Mouse (Mus musculus) layer of hippocampus, postnatal 25 days (tissue): ENCODE data around the gene 1810013L24Rik. TPM values are rescaled to one million over a fixed set of nuclear protein-coding genes. Genes with fewer than 3 reads are reported as not detected.
A peak's percentile ranks its signal among the peaks of the same experiment; 100 is the strongest.
"Not testable (repeated sequence)": the region's sequence is repeated elsewhere in the genome, so short reads cannot be mapped to it uniquely, and the experiment has no call there.

ENCODE experiments used
- DNase-seq, 2 experiments: peaks; one replicate each; pipeline ENCODE4 v3.0.0; 2022; ENCODE audit warnings: mixed read lengths in 2 of 2, low spot score in 1 of 2; ENCODE audit errors: extremely low spot score in 1 of 2
- total RNA-seq, 2 experiments: library from RNA; stranded (reverse); gene quantifications; 2 replicates each; pipeline ENCODE4 v1.2.3; 2021

Gene 1810013L24Rik
- total RNA-seq, 2 experiments from 2014 or later: 93.3 to 104 TPM

DNA sequence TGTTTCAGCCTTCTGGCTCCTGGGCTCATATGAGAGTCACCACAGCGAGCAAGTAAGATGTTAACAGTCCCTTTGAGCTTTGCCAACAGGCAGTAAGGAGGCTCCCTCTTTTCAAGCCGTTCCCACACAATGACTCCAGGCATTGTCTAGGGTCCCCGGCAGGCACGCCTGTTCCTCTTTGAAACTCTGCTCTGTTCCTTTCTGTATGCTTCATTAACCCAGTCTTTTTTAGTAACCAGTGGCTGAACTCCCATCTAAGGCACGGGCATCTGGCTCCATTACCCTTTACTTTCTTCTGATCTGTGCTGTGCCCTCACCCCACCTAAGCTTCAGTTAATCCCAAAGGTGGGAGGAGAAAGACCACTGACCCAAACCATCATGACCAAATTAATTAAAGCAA is 50.2 kb downstream of the 1810013L24Rik start:
- DNase-seq: no peak

DNA sequence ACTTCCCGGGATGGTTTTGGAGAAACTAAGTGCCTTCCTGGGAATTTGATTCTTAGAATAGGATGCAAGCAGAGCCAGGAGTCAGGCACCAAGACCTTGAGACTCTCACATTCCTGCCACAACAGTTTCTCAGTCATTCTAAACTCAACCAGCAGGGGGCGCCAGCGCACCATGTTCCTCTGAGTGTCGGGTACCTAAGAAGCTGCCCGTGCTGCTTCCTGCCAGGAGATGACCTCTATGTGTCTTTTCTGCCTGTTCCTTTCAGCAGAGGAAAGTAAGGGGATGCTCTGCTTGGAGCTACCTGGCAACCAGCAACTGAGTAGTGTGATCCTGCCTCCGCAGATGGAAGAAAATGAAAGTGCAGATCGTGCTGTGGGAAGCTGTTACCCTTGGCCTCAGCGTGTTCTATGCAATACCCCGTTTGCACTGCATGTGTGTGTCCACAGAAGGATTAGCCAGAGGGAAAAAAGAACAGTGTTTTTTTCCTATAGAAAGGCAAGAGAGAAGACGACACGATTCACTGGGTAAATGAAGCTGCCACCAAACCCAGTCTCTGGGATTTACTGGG is 53.9 kb downstream of the 1810013L24Rik start:
- DNase-seq: peak; percentile 96 to 100

DNA sequence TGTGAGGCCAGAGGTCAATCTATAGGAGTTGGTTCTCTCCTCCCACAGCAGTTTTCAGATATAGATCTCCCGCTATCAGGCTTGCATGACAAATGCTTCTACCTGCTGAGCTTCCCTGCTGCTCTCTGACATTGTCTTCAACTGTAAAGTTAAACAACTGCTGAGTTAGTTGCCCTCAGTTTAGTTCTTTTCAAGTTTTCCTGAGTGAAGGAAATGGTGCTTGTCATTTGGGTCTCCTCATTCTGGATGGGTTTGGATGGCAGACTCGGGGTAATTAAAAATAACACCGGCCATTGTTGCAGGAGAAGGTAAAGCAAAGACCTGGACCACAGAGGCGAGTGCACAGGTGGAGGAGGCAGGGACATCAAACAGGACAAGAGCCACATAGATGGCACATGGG is 64.3 kb downstream of the 1810013L24Rik start:
- DNase-seq: not testable (repeated sequence)

DNA sequence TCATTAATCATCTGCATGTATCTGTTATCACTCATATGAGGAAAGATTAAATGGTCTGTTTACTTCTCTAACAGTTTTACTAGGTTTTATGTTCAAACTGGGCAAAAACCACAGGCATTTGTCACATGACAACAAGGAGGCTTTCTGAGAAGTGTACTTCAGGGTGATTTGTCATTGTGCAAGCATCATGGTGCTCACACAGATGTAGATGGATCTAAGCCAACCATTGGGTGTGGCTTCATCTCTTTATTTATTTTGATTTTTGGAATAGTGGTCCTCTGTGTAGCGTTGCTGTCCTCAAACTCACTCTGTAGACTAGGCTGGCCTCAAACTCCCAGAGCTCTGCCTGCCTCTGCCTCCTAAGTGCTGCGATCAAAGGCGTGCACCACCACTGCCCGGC is 65.4 kb downstream of the 1810013L24Rik start:
- DNase-seq: no peak

DNA sequence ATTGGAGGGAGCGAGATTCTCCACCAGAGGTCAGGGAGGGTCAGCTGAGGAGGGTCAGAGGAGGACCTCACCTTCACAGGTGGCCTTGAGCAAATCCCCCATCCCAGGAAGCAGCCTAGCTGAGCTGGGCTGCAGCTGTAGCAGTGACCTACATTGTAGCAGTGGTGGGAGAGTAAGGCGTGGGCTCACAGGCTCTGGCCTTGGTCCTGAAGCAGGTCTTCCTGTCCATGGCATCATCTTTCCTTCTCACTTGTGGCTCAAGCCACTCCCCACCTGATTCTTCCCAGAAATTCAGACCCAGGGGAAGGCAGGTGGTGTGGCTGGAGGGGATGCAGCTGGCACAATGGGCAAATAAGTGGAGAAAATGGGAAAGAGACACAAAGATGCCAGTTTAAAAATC is 76.2 kb downstream of the 1810013L24Rik start:
- DNase-seq: not testable (repeated sequence)

Other genes with a start within 250 kb of the 1810013L24Rik start
- gene Pmm2, start 192.4 kb upstream of the 1810013L24Rik start, total RNA-seq: 10 to 100 TPM; 27.1 to 35.4 TPM
- 10 to 100 TPM; 11.4 to 11.6 TPM for gene Tmem186, start 192.4 kb upstream of the 1810013L24Rik start, total RNA-seq
- gene Carhsp1, start 157.9 kb upstream of the 1810013L24Rik start, total RNA-seq: 10 to 100 TPM; 24.0 to 27.4 TPM
- gene Gm5767, start 149.3 kb upstream of the 1810013L24Rik start, total RNA-seq: not detected
- 100 to 1,000 TPM; 132 to 156 TPM for gene Usp7, start 37.8 kb upstream of the 1810013L24Rik start, total RNA-seq